Mouse (Mus musculus): Measurements from ENCODE around the gene Myh8. TPM values are rescaled to one million over a fixed set of nuclear protein-coding genes. Genes with fewer than 3 reads are reported as not detected.

The Myh8 gene
- polyA plus RNA-seq (2012), result 0.03 TPM in 1 of 2 replicates, not detected in the other

GRCm38 (mm10) chr11:67276601-67277174 is at the start of gene Myh8:
Gene Myh8 (plus strand): TSS chr11:67277124.

GRCm38 (mm10) chr11:67237481-67238079 is 39.3 kb upstream of the Myh8 start, which contains the start of gene Myh4:
Gene Myh4 (plus strand): TSS chr11:67238029.

GRCm38 (mm10) chr11:67321358-67321757 is 44.4 kb downstream of the Myh8 start, which contains the start of gene Myh13:
Gene Myh13 (plus strand): TSS chr11:67321658.

Other genes with a start within 250 kb of the Myh8 start
- gene Adprm, start 224.5 kb upstream of the Myh8 start, polyA plus RNA-seq (2012), result 1.5 and 1.6 TPM in 2 replicates
- 3.3 and 4.5 TPM in 2 replicates for gene Sco1, start 224.5 kb upstream of the Myh8 start, polyA plus RNA-seq (2012)
- not detected in 2 replicates for gene Myh3, start 198.8 kb upstream of the Myh8 start, polyA plus RNA-seq (2012)
- gene Myh2, start 106.1 kb upstream of the Myh8 start, polyA plus RNA-seq (2012), result not detected in 2 replicates
- not detected in 2 replicates for gene Myh1, start 77.1 kb upstream of the Myh8 start, polyA plus RNA-seq (2012)
- gene Myh4, start 39.1 kb upstream of the Myh8 start, polyA plus RNA-seq (2012), result not detected in 2 replicates
- not detected in 2 replicates for gene Myh13, start 44.5 kb downstream of the Myh8 start, polyA plus RNA-seq (2012)
- gene Gas7, start 178.3 kb downstream of the Myh8 start, polyA plus RNA-seq (2012), result 4.4 and 6.6 TPM in 2 replicates